Mouse (Mus musculus): Measurements from ENCODE around the gene Abcc1.

The Abcc1 gene

GRCm38 (mm10) chr16:14375942-14376341, 14.6 kb downstream of the Abcc1 start:
- DNase-seq (ENCODE audit: extremely low read depth, low read depth), result no peak

DNA sequence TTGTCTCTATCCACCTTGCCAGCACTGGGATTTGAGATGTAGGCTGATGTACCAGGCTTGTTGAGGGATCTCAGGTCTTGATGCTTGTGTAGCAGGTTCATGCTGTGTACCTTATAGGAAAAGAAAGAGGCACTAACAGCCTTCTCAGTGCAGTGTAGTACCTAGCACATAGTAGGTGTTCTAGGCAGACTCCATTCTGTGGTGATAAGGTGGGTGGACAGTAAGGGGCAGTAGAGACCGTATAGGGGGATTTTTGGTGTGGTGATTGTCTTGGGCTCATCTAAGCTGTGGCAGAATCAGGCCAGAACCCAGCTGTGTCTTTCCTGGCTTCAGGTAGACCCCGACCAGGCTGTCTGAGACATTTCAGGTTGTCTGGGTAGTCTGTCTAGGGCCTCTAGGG, 15.0 kb downstream of the Abcc1 start:
- no peak for DNase-seq (ENCODE audit: extremely low read depth, low read depth)

DNA sequence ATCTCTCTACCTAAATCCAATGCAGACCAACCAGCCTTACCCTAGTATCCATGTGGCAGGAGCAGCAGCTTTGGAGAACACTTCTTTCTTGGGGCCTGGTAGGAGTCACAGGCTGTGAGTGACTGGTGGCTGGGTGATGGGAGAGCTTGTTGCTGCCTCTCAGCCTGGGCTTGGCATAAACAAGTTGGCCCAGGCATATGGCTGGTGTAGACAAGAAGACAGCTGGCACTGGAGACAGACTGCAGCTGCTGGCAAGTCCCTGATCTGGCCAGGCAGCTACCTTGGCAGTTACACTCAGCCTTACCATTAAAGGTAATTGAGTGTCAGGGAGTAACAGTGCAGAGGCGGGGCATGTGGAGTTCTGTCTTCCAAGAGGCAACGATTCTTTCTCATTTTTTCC, 16.0 kb downstream of the Abcc1 start:
- no peak for DNase-seq (ENCODE audit: extremely low read depth, low read depth)

DNA sequence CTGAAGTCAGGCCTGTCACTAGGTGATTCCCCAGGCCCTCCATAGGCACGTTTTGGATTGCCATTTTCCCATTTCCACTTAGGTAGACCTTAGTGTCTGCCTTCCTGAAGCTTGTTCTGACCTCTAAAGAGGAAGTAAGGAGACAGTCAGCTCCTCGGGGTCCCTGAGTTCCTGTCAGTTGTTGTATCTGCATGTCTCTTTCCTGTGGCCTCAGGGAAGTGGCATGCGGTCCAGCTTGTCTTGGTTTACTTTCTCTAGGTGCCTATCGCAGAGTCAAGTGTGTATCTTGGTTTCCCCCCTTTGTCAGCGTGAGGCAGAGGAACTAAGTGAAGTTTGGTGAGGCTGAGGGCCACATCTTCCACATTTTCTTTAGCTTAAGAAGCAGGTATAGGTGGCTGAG, 17.3 kb downstream of the Abcc1 start:
- DNase-seq (ENCODE audit: extremely low read depth, low read depth), result peak; percentile 83

DNA sequence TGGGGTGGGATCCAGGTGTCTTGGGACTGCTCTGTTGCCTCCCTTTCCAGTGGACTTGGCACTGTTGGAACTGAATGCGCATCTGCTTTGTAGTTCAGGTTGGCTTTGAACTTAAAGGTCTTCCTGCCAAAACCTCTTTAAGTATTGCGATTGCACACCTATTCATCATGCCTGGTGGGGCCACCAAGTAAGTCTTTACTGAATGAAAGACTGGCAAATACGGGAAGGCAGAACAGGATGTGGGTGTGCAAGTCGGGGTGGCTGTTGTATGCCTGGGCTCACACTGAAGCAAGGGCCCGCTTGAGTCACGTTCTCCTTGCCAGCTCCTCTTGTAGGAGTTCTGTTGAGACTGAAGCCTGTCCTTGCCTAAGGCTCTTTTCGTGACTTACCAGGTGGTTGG, 18.5 kb downstream of the Abcc1 start:
- DNase-seq (ENCODE audit: extremely low read depth, low read depth), result no peak

DNA sequence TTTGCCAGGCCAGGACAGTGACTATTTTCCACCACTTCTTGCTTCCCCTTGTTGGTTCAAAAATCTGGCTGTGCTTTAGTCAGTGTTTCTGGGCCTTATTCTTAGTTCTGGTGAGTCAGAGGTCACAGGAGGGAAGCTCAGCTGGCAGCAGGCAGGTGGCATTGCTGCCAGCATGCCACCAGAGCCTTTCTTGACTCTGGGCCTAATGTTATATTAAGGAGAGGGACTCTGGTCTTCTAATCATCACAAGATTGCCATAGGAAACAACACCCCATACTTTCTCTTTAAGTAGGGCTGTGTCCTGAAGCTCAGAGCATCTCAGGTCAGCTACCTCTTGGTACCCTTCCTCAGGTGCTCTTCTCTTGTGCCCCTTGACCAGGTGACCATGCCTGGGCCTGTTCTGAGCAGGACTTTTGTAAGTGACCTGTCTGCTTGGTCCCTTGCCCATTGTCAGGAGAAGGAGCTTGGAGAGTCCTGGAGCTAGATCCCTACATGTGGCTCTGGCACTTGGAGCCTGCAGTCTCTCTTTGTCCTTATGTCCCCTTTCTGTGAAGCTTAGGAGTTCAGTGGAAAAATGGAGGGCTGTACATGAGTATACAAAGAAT, 19.8 kb downstream of the Abcc1 start:
- DNase-seq (ENCODE audit: extremely low read depth, low read depth), result no peak

DNA sequence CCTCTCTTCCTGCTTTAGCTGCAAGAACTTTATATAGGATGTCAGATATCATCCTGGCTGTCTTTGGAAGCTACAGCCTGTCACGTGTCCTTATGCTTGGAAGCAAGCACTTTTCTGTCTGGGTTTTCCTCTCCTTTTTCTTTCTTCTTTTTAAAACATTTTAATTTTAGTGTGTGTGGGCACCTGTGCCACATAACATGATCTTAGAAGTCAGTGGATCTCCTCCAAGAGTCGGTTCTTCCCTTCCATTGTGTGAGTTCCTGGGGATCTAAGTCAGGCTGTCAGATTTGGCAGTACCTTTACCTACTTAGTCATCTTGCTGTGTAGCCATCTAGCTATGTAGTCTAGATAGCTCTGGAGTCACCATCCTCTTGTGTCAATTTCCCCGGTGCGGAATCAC, 37.9 kb downstream of the Abcc1 start:
- no peak for DNase-seq (ENCODE audit: extremely low read depth, low read depth)

GRCm38 (mm10) chr16:14403507-14403906, 42.1 kb downstream of the Abcc1 start:
- no peak for DNase-seq (ENCODE audit: extremely low read depth, low read depth)

DNA sequence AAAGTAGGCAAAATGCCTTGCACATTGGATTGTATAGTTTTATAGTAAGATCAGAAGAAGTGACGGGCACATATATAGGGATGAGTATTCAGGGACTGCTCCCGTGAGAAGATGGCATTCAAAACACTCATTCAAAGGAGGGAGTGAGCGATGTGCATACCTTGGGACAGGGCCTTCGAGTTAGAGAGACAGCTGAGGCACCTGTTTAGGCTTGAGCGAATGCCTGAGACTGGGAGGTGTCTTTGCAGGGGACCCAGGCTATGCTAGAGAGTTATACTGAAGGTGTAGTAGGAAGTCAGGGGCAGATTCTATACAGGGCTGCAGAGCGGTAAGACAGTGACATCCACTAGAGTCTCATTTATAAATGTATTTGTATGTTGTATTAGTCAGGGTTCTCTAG, 44.3 kb downstream of the Abcc1 start:
- no peak for DNase-seq (ENCODE audit: extremely low read depth, low read depth)

DNA sequence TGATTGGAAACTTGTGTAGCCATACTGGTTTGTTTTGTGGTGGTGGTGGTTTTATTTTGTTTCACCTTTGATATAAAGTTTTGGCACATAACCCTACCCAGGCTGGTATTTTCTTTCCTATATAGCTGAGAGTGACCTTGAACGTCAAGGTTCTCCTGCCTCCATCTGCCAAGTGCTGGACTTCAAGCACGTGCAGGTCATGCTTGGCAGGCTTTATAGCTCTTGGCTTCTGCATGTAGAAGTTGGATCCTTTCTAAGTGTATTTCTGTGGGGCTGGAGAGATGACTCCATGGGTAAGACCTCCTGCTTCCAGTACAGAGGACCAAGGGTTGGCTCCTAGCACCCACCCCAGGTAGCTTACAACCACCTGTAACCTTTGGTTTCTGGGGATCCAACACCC, 47.8 kb downstream of the Abcc1 start:
- no peak for DNase-seq (ENCODE audit: extremely low read depth, low read depth)

DNA sequence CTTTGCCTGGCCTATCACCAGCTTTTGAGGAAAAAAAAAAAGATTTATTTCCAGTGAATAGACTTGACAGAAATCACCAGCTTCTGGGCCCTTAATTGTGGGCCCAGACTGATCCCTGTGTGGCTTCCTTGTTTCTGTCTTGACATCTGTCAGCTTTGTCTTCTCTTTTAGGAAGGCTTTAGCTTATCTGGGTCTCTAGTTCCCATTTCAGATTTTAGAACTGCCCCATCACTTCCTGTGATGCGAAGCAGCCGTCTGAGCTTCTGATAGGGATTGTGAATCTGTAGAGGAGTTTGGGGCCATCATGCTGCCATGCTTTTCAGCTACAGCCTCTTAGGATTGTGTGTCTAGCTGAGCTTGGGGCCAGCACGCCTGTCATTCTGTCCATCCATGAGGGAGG, 48.4 kb downstream of the Abcc1 start:
- DNase-seq (ENCODE audit: extremely low read depth, low read depth), result peak; percentile 27

GRCm38 (mm10) chr16:14410611-14411010, 49.3 kb downstream of the Abcc1 start:
- no peak for DNase-seq (ENCODE audit: extremely low read depth, low read depth)

DNA sequence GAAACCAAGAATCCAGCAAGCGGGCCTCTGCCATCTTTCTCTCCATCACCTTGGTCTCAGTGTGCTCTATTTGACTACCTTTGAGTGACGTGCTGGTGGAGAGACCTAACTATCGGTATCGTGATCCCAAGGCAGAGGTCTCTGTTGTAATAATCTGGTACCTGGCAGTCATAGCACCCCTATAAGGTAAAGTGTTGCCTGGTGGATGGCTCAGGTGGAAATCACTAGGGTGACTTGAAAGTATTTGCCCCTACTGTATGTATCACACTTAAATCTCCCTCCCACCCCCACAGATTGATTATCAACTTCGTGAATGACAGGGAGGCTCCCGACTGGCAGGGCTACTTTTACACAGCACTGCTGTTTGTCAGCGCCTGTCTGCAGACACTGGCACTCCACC, 49.8 kb downstream of the Abcc1 start:
- DNase-seq (ENCODE audit: extremely low read depth, low read depth), result no peak

GRCm38 (mm10) chr16:14412551-14412950, 51.2 kb downstream of the Abcc1 start:
- DNase-seq (ENCODE audit: extremely low read depth, low read depth), result no peak

- DNase-seq (ENCODE audit: extremely low read depth, low read depth), result no peak
Measured at GRCm38 (mm10) chr16:14415206-14415605, 53.8 kb downstream of the Abcc1 start.

- DNase-seq (ENCODE audit: extremely low read depth, low read depth), result no peak
Measured at GRCm38 (mm10) chr16:14416957-14417618, 55.7 kb downstream of the Abcc1 start.

DNA sequence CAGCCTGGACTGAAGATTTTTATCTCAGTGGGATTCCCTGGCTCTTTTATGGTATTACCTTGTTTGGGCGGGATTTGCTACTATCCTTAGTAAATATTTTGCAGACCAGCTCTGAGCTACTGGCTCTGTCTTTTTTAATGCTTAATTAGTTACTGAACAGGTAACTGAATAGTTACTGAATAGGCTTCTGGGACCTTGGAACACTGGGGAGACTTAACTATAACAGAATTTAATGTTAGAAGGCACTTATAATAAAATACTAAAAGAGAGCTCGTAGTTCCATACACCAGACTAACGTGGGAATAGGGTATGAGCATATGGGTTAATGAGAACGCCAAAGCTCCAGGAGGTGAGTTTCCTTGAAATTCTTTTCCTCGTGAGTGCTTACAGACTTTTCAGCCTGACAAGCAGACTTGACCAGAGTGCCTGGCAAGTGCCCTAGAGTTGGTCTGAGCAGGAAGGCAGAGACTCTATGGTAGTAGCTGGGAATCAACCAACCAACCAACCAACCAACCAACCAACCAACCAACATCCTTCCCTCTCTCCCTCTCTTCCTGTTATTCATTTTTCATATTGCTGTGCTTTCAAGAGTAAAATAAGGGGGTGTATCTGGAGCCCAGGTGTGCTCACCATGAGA, 59.3 kb downstream of the Abcc1 start:
- no peak for DNase-seq (ENCODE audit: extremely low read depth, low read depth)

DNA sequence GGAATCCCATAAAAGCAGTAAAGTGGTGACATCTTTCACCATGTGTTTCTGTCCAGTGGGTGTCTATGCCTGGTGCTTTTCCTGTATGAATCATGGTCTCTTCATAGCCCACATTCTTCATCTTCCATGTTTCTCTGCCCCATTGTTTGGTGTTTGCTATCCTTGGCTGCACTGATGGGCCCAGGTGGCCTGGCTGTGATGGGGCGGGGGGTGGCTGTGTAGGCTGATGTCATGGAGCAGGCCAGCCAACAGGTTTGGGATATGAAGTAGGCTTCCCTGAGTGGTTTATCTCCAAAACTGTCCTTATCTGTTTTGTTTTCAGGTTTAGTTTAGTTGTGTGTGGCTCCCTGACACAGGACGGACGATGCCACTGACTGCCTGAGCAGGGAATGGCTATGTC, 60.7 kb downstream of the Abcc1 start:
- DNase-seq (ENCODE audit: extremely low read depth, low read depth), result no peak

DNA sequence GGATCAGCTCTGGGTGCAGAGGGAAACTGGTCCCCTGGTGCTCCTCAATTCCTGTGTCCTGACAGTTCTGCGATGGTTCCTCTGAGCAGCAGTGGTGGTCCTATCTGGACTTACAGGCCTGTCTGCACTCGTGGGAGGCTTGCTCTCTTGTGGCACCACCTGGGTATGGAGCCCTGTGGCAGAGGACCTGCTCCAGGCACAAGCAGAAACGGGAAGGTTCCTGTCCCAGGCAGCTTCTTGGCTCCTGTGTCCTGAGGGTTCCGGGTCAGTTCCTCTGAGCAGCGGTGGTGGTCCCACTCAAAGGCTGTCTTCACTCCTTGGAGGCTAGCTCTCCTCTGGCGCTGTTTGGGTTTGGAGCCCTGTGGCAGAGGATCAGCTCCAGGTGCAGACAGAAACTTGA, 68.0 kb downstream of the Abcc1 start:
- DNase-seq (ENCODE audit: extremely low read depth, low read depth), result no peak

DNA sequence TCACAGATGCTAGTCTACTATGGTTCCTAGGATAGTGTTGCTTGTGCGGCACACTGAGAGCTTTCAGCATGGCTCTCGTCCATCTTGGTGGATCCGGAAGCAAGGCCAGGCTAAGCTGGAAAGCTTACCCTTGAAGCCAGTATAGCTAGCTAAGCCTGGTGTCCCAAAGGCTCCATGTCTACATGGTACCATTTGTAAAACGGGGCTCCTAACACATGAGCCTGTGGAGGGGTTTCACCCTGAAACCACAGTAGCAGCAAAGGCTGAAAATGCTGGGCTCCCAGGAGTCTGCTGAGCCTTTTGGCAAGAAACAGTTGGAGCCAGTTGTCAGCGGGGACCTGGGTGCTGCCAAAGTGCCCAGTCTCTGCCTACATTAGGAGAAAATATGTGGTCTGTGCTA, 71.6 kb downstream of the Abcc1 start:
- DNase-seq (ENCODE audit: extremely low read depth, low read depth), result no peak

- no peak for DNase-seq (ENCODE audit: extremely low read depth, low read depth)
Measured at GRCm38 (mm10) chr16:14435526-14435925, 74.2 kb downstream of the Abcc1 start.

- no peak for DNase-seq (ENCODE audit: extremely low read depth, low read depth)
Measured at GRCm38 (mm10) chr16:14437446-14437982, 76.2 kb downstream of the Abcc1 start.

GRCm38 (mm10) chr16:14438561-14438960, 77.2 kb downstream of the Abcc1 start:
- DNase-seq (ENCODE audit: extremely low read depth, low read depth), result no peak
